Mouse (Mus musculus) neutrophil, adult 5-6 weeks (primary cell): Measurements from ENCODE around the gene Dpp10. TPM values are rescaled to one million over a fixed set of nuclear protein-coding genes. Genes with fewer than 3 reads are reported as not detected.

Experiments
- ATAC-seq: fragments of 151-379, 151-347 bp; 2 replicates; pipeline ENCODE4 v1.8.0; 2017; ENCODE audit warnings: mild to moderate bottlenecking, moderate TSS enrichment; ENCODE audit not compliant: insufficient number of reproducible peaks, poor library complexity, low FRiP score, severe bottlenecking; ENCODE audit errors: extremely low read depth
- total RNA-seq: library from RNA; stranded (forward); fragments of 200-1000 nt; gene quantifications from 2 replicates; pipeline ENCODE4 v1.2.3, GENCODE M21; 2017

Dpp10 gene
- total RNA-seq, 1 experiment from 2014 or later: under 0.01 TPM

- ATAC-seq: no peak
These were observed 117.9 kb downstream of the Dpp10 start for GRCm38 (mm10) chr1:123927278-123928002.

DNA sequence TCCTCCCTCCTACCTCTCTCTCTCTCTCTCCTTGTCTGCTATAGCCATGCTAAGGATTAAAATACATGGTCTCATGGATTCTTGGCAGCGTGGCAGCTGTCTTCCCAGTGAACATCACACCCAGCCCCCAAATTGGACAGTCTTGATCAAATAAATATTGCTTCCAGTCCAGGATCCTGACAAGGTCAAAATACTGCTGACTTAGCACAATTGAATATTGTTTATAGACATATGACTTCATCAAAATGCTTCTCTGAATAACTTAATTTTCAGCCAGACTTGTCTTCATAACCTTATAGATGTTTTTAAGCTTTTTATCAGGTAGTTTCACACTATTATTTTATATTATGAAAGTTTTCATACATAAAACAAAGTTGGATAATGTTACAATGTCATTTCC lies 120.5 kb downstream of the Dpp10 start:
- no peak for ATAC-seq

- no peak for ATAC-seq
These were observed 121.5 kb downstream of the Dpp10 start for GRCm38 (mm10) chr1:123923907-123924306.

GRCm38 (mm10) chr1:123919606-123920005 lies 125.8 kb downstream of the Dpp10 start:
- no peak for ATAC-seq

DNA sequence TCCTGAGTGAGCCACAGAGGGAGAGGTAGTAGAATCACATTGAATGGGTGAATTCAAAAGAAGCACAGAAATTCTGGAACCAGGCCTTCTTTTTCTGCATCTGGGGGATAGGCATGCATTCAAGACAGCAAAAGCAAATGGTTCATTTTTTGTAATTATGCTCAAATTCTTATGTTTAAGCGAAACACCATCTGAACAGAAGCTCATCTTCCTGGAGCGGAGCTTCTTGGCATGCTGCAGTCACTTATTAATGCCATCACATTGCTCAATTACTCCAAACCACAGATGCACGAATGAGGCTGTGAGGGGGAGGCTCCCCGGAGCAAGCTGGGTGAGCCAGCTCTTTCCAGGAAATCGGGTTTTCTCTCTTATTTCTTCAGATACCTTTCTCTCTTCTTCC lies 142.7 kb downstream of the Dpp10 start:
- no peak for ATAC-seq

GRCm38 (mm10) chr1:123901218-123901617 lies 144.1 kb downstream of the Dpp10 start:
- no peak for ATAC-seq

DNA sequence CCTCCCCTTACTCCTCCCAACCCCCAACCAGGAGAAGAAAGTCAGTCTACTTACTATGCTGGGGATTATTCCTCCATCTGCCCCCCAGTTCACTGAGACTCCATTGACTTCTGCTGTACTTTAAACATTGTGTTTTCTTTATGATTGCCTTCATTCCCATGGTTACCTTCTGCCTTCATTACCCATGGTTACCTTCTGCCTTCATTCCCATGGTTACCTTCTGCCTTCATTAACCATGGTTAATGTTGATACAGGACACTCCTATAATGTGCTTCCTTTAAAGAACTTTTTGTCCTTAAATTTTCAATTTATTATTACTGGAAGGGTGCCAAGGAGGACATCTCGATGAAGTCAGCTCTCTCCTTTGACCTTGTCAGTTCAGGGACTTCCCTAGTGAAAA lies 158.1 kb downstream of the Dpp10 start:
- ATAC-seq: no peak

DNA sequence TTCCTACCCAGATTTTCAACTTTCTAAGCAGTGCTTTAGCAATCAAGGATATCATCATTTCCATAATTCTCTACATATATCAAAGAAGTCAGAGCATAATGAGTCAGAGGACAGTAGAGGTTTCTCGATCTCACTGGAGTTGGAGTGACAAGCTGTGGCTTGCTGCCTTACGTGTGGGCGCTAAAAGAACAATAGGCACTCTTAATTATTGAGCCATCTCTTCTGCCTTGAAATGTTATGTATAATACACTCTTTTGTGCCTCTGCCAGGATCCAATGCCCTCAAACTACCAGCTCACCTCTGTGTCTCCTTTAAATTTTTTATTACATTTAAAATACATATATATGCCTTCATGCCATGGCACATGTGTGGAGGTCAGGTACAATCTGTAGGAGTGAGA lies 198.5 kb downstream of the Dpp10 start:
- no peak for ATAC-seq

DNA sequence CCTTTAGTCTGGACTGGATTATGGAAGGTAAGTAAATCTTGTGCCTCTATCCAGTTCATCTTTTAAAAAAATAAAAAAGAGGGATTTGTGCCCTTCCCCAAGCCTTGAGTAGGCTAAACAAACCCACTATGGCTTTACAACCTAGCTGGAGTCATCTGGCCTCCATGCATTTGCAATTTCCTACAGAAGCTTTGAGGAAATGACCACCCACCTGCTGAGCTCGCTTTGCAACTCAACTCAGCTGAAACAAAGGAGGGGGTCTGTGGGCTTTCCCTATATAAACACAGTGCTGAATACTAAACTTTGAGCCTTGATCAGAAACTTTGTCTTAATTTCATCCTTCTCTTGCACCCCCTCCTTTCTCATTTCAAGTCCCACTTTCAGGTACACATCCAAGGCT lies 244.2 kb downstream of the Dpp10 start:
- no peak for ATAC-seq

DNA sequence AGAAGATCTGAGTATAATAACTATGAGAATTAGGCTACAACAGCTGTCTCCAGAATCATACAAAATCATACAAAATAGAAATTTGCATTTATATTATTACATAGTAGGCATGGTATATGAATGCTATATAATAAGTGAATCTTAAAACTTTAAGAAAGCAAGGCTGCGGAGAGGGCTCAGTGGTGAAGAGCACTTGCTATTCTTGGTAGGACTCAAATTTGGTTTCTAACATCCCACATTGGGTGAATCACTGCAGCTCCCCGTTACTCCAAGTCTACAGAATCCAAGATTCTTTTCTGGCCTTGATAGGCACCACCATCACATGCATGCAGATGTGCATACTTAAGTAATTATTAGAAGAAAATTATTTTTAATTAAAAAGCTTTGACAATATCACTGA lies 279.8 kb downstream of the Dpp10 start:
- no peak for ATAC-seq

GRCm38 (mm10) chr1:123762272-123762671 lies 283.1 kb downstream of the Dpp10 start:
- no peak for ATAC-seq

DNA sequence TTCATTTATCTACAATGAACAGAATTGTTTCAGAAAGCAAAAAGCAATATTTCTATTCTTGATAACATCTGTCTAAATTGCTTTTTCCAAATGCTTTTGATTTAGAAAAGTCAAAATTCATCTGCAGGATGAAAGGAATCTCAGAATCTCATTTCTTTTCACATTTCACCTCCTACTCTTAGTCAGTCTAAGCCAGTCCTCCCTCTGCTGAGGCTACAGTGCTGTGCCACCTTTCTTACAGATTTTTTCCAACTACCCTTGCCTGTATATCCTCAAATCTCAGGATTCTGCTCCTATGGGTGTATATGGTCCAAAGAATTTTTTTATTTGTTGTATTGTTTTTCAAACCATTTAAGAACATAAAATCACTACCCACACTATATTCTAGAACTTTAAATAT lies 289.3 kb downstream of the Dpp10 start:
- ATAC-seq: no peak

DNA sequence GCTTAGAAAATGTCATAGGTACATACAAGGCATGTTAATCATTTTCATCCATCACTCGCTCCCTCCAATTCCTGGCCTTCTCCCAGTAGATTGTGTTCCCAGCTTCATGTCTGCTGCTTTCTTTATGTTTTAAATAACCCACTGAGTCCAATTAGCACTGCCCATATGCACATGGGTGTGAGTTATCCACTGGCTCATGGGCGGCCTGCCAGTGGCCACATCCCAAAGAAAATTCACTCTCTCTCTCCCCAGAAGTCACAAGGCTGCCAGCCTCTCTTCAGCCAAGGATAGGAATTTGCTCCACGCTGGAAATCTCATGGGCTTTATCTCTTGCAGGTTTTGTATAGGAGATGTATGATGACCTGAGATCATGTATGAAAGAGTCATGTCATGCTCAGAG lies 338.1 kb downstream of the Dpp10 start:
- no peak for ATAC-seq

DNA sequence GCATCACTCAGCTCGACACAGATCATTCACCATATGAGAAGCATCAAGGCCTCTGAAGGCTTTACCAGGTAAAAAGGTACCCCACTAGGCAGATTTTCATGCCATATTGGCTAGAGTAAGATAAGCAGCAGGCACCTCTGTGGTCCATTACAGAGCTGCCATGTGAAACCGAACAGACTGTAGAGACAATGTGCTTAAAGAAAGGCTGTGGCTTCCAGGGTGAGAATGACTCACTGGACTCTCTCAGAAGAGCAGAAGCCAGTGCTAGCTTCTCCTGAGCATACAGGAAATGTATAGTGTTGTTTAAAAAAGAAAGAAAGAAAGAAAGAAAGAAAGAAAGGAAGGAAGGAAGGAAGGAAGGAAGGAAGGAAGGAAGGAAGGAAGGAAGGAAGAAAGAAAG lies 386.9 kb downstream of the Dpp10 start:
- no peak for ATAC-seq

DNA sequence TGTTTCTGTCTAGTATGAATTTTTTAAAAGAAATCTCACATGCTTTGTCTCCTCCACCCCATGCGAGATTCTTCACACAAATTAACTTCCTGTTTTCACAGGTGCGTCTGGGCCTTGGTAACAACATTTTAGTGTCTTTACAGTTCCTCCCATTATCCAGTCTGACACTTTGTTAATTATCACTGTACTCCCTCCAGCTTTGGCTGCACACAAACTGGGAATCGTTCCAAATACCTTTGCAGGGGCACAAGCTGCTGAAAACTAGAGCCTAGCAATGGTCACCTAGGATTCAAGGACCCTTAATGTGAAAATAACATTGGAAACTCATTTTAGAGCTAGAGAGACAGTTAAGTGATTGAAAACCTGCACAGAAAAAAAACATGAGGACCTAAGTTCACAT lies 388.8 kb downstream of the Dpp10 start:
- no peak for ATAC-seq

- ATAC-seq: no peak
These were observed 407.5 kb downstream of the Dpp10 start for GRCm38 (mm10) chr1:123637897-123638296.

- ATAC-seq: no peak
These were observed 417.1 kb downstream of the Dpp10 start for GRCm38 (mm10) chr1:123628268-123628667.

DNA sequence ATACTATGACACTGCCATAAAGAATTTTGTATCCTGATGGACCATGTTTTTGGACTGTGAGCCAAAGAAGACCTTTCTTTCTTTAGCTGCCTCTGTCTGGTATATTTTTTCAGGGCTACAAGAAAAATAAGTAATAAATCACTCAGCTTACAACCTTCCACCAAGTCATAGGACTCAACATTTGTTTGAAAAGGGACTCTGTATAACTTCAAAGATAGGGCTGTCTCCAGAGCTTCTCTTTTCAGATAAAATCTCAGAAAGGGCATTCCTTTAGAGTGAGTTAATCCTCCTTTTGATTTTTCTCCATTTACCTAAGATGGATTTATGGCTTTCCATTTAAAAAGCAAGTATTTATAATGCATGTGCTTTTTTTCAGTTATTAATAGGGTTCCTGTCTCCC lies 460.5 kb downstream of the Dpp10 start:
- ATAC-seq: no peak

GRCm38 (mm10) chr1:123580112-123580511 lies 465.2 kb downstream of the Dpp10 start:
- no peak for ATAC-seq

DNA sequence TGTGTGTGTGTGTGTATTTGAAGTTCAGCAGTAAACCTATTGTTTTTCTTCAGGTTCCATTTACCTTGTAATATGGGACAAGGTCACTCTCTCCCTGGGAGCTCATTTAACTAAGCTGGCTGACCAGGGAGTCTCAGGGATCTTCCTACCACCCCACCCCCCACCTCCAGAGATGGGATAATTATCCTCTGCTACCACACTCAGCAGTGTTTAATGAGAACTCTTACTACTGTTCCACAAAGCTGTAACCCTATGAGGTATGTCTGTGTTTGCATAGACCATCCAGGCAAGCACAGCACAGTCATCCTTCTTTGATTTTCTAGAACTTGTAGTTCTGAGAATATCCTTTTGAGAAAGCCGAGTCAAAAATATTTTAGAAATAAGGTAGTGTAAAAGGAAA lies 471.6 kb downstream of the Dpp10 start:
- ATAC-seq: no peak

- ATAC-seq: no peak
These were observed 502.9 kb downstream of the Dpp10 start for GRCm38 (mm10) chr1:123542496-123542895.
